Mouse (Mus musculus): ENCODE results near the gene Gcdh. TPM values are rescaled to one million over a fixed set of nuclear protein-coding genes. Genes with fewer than 3 reads are reported as not detected.
"Not testable (repeated sequence)": the region's sequence is repeated elsewhere in the genome, so short reads cannot be mapped to it uniquely, and the experiment has no call there.

Gene Gcdh
- total RNA-seq, 1 experiment from 2014 or later: 21.5 TPM

GRCm38 (mm10) chr8:84912895-84913501 lies 19.3 kb upstream of the Gcdh start:
- ATAC-seq (ENCODE audit: extremely low read depth, insufficient number of reproducible peaks, low FRiP score, poor library complexity, severe bottlenecking): peak; percentile 62

GRCm38 (mm10) chr8:84912391-84912790 lies 18.7 kb upstream of the Gcdh start:
- ATAC-seq (ENCODE audit: extremely low read depth, insufficient number of reproducible peaks, low FRiP score, poor library complexity, severe bottlenecking): no peak

GRCm38 (mm10) chr8:84911854-84912253 lies 18.1 kb upstream of the Gcdh start:
- no peak for ATAC-seq (ENCODE audit: extremely low read depth, insufficient number of reproducible peaks, low FRiP score, poor library complexity, severe bottlenecking)

- no peak for ATAC-seq (ENCODE audit: extremely low read depth, insufficient number of reproducible peaks, low FRiP score, poor library complexity, severe bottlenecking)
Measured at GRCm38 (mm10) chr8:84910551-84910950, 16.8 kb upstream of the Gcdh start.

- ATAC-seq (ENCODE audit: extremely low read depth, insufficient number of reproducible peaks, low FRiP score, poor library complexity, severe bottlenecking): no peak
Measured at GRCm38 (mm10) chr8:84909949-84910348, 16.2 kb upstream of the Gcdh start.

GRCm38 (mm10) chr8:84909162-84909767 lies 15.5 kb upstream of the Gcdh start:
- no peak for ATAC-seq (ENCODE audit: extremely low read depth, insufficient number of reproducible peaks, low FRiP score, poor library complexity, severe bottlenecking)

- ATAC-seq (ENCODE audit: extremely low read depth, insufficient number of reproducible peaks, low FRiP score, poor library complexity, severe bottlenecking): peak; percentile 82
Measured at GRCm38 (mm10) chr8:84908421-84909161, 14.9 kb upstream of the Gcdh start, which contains the start of gene Dnase2a. TSS of gene Dnase2a (plus strand) at chr8:84908560.

GRCm38 (mm10) chr8:84907979-84908378 lies 14.3 kb upstream of the Gcdh start:
- ATAC-seq (ENCODE audit: extremely low read depth, insufficient number of reproducible peaks, low FRiP score, poor library complexity, severe bottlenecking): not testable (repeated sequence)

GRCm38 (mm10) chr8:84907493-84907892 lies 13.8 kb upstream of the Gcdh start:
- no peak for ATAC-seq (ENCODE audit: extremely low read depth, insufficient number of reproducible peaks, low FRiP score, poor library complexity, severe bottlenecking)

- no peak for ATAC-seq (ENCODE audit: extremely low read depth, insufficient number of reproducible peaks, low FRiP score, poor library complexity, severe bottlenecking)
Measured at GRCm38 (mm10) chr8:84907037-84907436, 13.3 kb upstream of the Gcdh start.

GRCm38 (mm10) chr8:84904351-84904750 lies 10.6 kb upstream of the Gcdh start:
- ATAC-seq (ENCODE audit: extremely low read depth, insufficient number of reproducible peaks, low FRiP score, poor library complexity, severe bottlenecking): no peak

GRCm38 (mm10) chr8:84902920-84903661 lies 9.4 kb upstream of the Gcdh start:
- peak; percentile 77 for ATAC-seq (ENCODE audit: extremely low read depth, insufficient number of reproducible peaks, low FRiP score, poor library complexity, severe bottlenecking)

GRCm38 (mm10) chr8:84902367-84902919 lies 8.7 kb upstream of the Gcdh start:
- no peak for ATAC-seq (ENCODE audit: extremely low read depth, insufficient number of reproducible peaks, low FRiP score, poor library complexity, severe bottlenecking)

GRCm38 (mm10) chr8:84901752-84902151 lies 8.0 kb upstream of the Gcdh start, which contains the start of gene Klf1:
TSS of gene Klf1 (plus strand) at chr8:84901928.
- ATAC-seq (ENCODE audit: extremely low read depth, insufficient number of reproducible peaks, low FRiP score, poor library complexity, severe bottlenecking): no peak

GRCm38 (mm10) chr8:84901071-84901470 lies 7.3 kb upstream of the Gcdh start:
- no peak for ATAC-seq (ENCODE audit: extremely low read depth, insufficient number of reproducible peaks, low FRiP score, poor library complexity, severe bottlenecking)

GRCm38 (mm10) chr8:84895963-84896362 lies 2.2 kb upstream of the Gcdh start:
- no peak for ATAC-seq (ENCODE audit: extremely low read depth, insufficient number of reproducible peaks, low FRiP score, poor library complexity, severe bottlenecking)

- no peak for ATAC-seq (ENCODE audit: extremely low read depth, insufficient number of reproducible peaks, low FRiP score, poor library complexity, severe bottlenecking)
Measured at GRCm38 (mm10) chr8:84892993-84893708, 570 bp downstream of the Gcdh start.

- ATAC-seq (ENCODE audit: extremely low read depth, insufficient number of reproducible peaks, low FRiP score, poor library complexity, severe bottlenecking): no peak
Measured at GRCm38 (mm10) chr8:84889141-84889540, 4.6 kb downstream of the Gcdh start.

Measured in neutrophil, adult 5-6 weeks (primary cell).